In genomic region chr11:32495283-32495682, GRCm38 (mm10) we compare ENCODE assay signal across 26 mouse cellular contexts. TPM values are rescaled to one million over a fixed set of nuclear protein-coding genes. Genes with fewer than 3 reads are reported as not detected.
"Had no signal": no experiment of that assay in that cellular context is flagged by ENCODE, and none has a peak within 500 bp of the region (broad histone marks: within the 10 kb centered on the region; RNA-seq: fewer than 3 reads in every experiment).

No protein-coding gene starts in this region.

- ATAC-seq: forebrain, embryonic 13.5 days; forebrain, embryonic 14.5 days; forebrain, embryonic 15.5 days; forebrain, embryonic 16.5 days; forebrain, postnatal 0 days had no signal

- DNase-seq: cerebellum, adult 8-10 months; cerebellum, adult 9-10 months; cerebellum, adult 9-11 months; cerebellum, postnatal 10 days; cerebellum, postnatal 14 days; cerebellum, postnatal 25 days; cerebellum, postnatal 36 days; embryo, embryonic 11 days; forebrain, postnatal 0 days; gastrocnemius, adult 2 months; gastrocnemius, postnatal 10 days; gastrocnemius, postnatal 14 days; gastrocnemius, postnatal 25 days; gastrocnemius, postnatal 36 days; heart, adult 11 months; heart, adult 18-20 months; heart, adult 2 months had no signal

RNA-seq across cellular contexts. Expression of gene Efcab9, which starts 36.6 kb away (rescaled TPM):
- polyA plus RNA-seq: embryonic facial prominence, embryonic 10.5 days; embryonic facial prominence, embryonic 13.5 days; embryonic facial prominence, embryonic 15.5 days; erythroblast, embryonic 14.5 days; forebrain, embryonic 14.5 days; forebrain, embryonic 16.5 days; heart, adult 2 months; heart, embryonic 10.5 days had no signal
